Mouse (Mus musculus): ENCODE results near the gene Stk31. TPM values are rescaled to one million over a fixed set of nuclear protein-coding genes. Genes with fewer than 3 reads are reported as not detected.

The Stk31 gene
- polyA plus RNA-seq, 1 experiment: 3.4 TPM

DNA sequence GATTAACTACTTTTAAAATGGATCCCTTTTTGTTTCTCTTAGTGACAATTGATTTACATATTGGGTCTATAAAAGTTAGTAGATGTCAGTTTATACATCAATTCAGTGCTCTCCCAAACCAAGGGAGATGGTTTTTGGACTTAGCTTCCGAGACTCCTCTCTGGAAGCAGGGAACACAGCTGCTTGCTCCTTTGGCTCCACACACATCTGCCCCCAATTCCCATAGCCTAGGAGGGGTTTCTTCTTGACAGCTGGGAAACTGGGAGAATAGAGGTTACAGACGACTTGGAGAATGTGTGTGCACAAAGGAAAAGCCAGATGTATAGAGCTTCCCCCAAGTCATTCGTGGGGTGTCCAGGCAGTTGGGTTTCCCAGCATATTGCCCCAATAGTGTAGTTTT is 27.2 kb upstream of the Stk31 start:
- no peaks in the 10 kb centered on the region for H3K36me3 ChIP-seq (ENCODE audit: control insufficient read depth, insufficient read depth, low read length, poor library complexity, severe bottlenecking)
- no peaks in the 10 kb centered on the region for H3K4me1 ChIP-seq (ENCODE audit: control insufficient read depth, insufficient read depth, low read length)
- H3K9ac ChIP-seq (ENCODE audit: low read depth, poor library complexity, severe bottlenecking): peak overlapping the region; percentile 51
- TF ChIP-seq CTCF (IDR thresholded peaks at IDR 0.05; ENCODE audit: low read depth, low read length) (no peak), POLR2A (IDR thresholded peaks at IDR 0.05; ENCODE audit: insufficient read depth, low read length) (no peak), EP300 (IDR thresholded peaks at IDR 0.05; ENCODE audit: insufficient read depth, low read depth, low read length) (no peak)
- H3K9me3 ChIP-seq (replicated peaks; ENCODE audit: control insufficient read depth, insufficient read depth, low read length, poor library complexity, severe bottlenecking): no peaks in the 10 kb centered on the region
- H3K27ac ChIP-seq (ENCODE audit: insufficient read depth, low read length): no peak overlapping the region
- peak overlapping the region; percentile 24; the same call in 1 of the 2 replicates for H3K4me3 ChIP-seq (ENCODE audit: low read depth, low read length)
- H3K27me3 ChIP-seq (ENCODE audit: control insufficient read depth, insufficient read depth, low read length, poor library complexity, severe bottlenecking): no peaks in the 10 kb centered on the region

DNA sequence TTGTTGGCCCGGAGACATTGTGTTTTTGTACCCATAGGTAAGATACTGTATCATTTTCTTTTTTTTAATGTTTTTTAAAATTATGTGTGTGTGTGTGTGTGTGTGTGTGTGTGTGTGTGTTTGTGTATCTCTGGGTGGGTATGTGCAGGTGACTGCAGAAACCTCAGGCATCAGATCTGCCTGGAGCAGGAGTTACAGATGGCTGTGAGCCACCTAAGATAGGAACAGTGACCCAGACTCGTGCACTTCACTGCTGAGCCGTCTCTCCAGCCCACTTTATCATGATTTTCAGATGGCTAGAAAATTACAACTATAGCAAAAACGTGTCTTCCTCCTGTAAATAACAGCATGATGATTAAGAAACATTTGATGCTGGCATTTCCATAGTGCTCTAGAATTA is 22.7 kb upstream of the Stk31 start:
- Histone ChIP-seq H3K9ac (ENCODE audit: low read depth, poor library complexity, severe bottlenecking) (no peak overlapping the region), H3K4me3 (ENCODE audit: low read depth, low read length) (no peak overlapping the region)

DNA sequence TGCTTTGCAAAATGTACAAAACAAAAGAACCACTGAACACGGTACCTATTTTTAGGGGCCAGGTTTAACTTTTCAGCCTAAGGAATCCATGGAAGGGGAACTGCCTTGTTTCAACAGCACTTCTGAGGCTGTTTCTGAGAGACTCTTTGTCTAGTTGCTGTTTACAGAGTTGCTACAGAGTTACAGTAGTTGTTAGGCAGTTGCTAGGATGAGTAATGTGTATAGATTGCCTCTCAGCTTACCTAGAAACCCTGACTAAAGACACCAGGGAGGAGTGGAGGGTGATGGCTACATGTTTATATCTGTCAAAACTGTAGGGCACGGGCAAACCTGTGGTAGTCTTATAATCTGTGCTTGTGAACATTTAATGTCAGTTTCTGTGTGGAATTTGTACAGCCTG is 21.5 kb upstream of the Stk31 start:
- no peaks in the 10 kb centered on the region for H3K4me1 ChIP-seq (ENCODE audit: control insufficient read depth, insufficient read depth, low read length)
- no peak overlapping the region for H3K27ac ChIP-seq (ENCODE audit: insufficient read depth, low read length)
- H3K9ac ChIP-seq (ENCODE audit: low read depth, poor library complexity, severe bottlenecking): no peak overlapping the region
- H3K4me3 ChIP-seq (ENCODE audit: low read depth, low read length): no peak overlapping the region
- H3K36me3 ChIP-seq (ENCODE audit: control insufficient read depth, insufficient read depth, low read length, poor library complexity, severe bottlenecking): no peaks in the 10 kb centered on the region
- no peak for TF ChIP-seq EP300 (IDR thresholded peaks at IDR 0.05; ENCODE audit: insufficient read depth, low read depth, low read length)
- no peak for TF ChIP-seq POLR2A (IDR thresholded peaks at IDR 0.05; ENCODE audit: insufficient read depth, low read length)
- no peak for TF ChIP-seq CTCF (IDR thresholded peaks at IDR 0.05; ENCODE audit: low read depth, low read length)
- H3K9me3 ChIP-seq (replicated peaks; ENCODE audit: control insufficient read depth, insufficient read depth, low read length, poor library complexity, severe bottlenecking): no peaks in the 10 kb centered on the region
- H3K27me3 ChIP-seq (ENCODE audit: control insufficient read depth, insufficient read depth, low read length, poor library complexity, severe bottlenecking): no peaks in the 10 kb centered on the region; the same call in 1 of the 2 replicates

More for the DNA sequence above, 22.7 kb upstream of the Stk31 start:
- Histone ChIP-seq H3K27me3 (ENCODE audit: control insufficient read depth, insufficient read depth, low read length, poor library complexity, severe bottlenecking) (no peaks in the 10 kb centered on the region; the same call in 1 of the 2 replicates), H3K36me3 (ENCODE audit: control insufficient read depth, insufficient read depth, low read length, poor library complexity, severe bottlenecking) (no peaks in the 10 kb centered on the region), H3K27ac (ENCODE audit: insufficient read depth, low read length) (no peak overlapping the region), H3K4me1 (ENCODE audit: control insufficient read depth, insufficient read depth, low read length) (no peaks in the 10 kb centered on the region), H3K9me3 (replicated peaks; ENCODE audit: control insufficient read depth, insufficient read depth, low read length, poor library complexity, severe bottlenecking) (no peaks in the 10 kb centered on the region)
- no peak for TF ChIP-seq POLR2A (IDR thresholded peaks at IDR 0.05; ENCODE audit: insufficient read depth, low read length)
- no peak for TF ChIP-seq CTCF (IDR thresholded peaks at IDR 0.05; ENCODE audit: low read depth, low read length)
- no peak for TF ChIP-seq EP300 (IDR thresholded peaks at IDR 0.05; ENCODE audit: insufficient read depth, low read depth, low read length)

DNA sequence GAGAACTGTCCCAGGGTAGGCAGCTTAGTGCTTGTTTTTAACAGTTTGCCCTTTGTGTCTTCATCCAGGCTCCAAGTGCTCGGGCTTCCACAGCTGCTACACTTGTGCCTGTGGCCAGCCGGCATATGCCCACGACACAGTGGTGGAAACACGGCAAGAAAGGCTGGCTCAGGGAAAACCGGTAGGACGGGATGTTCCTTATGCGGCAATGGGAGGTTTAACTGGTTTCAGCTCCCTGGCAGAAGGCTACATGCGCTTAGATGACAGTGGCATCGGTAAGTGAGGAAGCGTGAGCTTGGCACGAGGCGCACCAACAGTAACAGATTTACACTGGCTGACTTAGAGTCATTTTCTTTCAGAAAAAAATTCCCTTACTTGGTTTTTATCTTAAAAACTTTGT is 17.1 kb upstream of the Stk31 start:
- no peaks in the 10 kb centered on the region for H3K9me3 ChIP-seq (replicated peaks; ENCODE audit: control insufficient read depth, insufficient read depth, low read length, poor library complexity, severe bottlenecking)
- no peak for TF ChIP-seq POLR2A (IDR thresholded peaks at IDR 0.05; ENCODE audit: insufficient read depth, low read length)
- no peak for TF ChIP-seq CTCF (IDR thresholded peaks at IDR 0.05; ENCODE audit: low read depth, low read length)
- H3K27me3 ChIP-seq (ENCODE audit: control insufficient read depth, insufficient read depth, low read length, poor library complexity, severe bottlenecking): no peaks in the 10 kb centered on the region; the same call in 1 of the 2 replicates
- no peak overlapping the region for H3K4me3 ChIP-seq (ENCODE audit: low read depth, low read length)
- H3K27ac ChIP-seq (ENCODE audit: insufficient read depth, low read length): no peak overlapping the region
- H3K9ac ChIP-seq (ENCODE audit: low read depth, poor library complexity, severe bottlenecking): no peak overlapping the region
- no peaks in the 10 kb centered on the region for H3K4me1 ChIP-seq (ENCODE audit: control insufficient read depth, insufficient read depth, low read length)
- peaks cover 2% of the 10 kb centered on the region; the same call in 1 of the 2 replicates for H3K36me3 ChIP-seq (ENCODE audit: control insufficient read depth, insufficient read depth, low read length, poor library complexity, severe bottlenecking)

DNA sequence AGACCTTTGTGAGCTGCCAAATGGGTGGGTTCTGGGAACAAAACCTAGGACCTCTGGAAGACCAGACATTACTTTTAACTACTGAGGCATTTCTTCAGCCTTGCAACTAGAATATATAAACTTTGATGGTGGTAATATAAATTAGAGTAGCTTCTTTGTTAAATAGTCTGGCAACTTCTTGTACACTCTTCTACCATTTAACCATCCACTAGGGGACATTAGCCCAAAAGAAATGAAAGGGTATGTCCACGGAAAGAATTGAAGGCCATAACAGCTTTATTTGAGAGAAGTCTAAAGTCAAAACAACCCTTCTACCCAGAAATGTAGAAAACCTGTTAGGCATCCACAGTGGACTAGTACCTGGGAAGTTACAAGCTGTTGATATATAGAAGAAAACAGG is 1.1 kb upstream of the Stk31 start:
- Histone ChIP-seq H3K9me3 (replicated peaks; ENCODE audit: control insufficient read depth, insufficient read depth, low read length, poor library complexity, severe bottlenecking) (no peaks in the 10 kb centered on the region), H3K36me3 (ENCODE audit: control insufficient read depth, insufficient read depth, low read length, poor library complexity, severe bottlenecking) (no peaks in the 10 kb centered on the region), H3K4me1 (ENCODE audit: control insufficient read depth, insufficient read depth, low read length) (no peaks in the 10 kb centered on the region), H3K27me3 (ENCODE audit: control insufficient read depth, insufficient read depth, low read length, poor library complexity, severe bottlenecking) (no peaks in the 10 kb centered on the region; the same call in 1 of the 2 replicates), H3K27ac (ENCODE audit: insufficient read depth, low read length) (no peak overlapping the region), H3K9ac (ENCODE audit: low read depth, poor library complexity, severe bottlenecking) (no peak overlapping the region), H3K4me3 (ENCODE audit: low read depth, low read length) (no peak overlapping the region)
- TF ChIP-seq POLR2A (IDR thresholded peaks at IDR 0.05; ENCODE audit: insufficient read depth, low read length) (no peak), EP300 (IDR thresholded peaks at IDR 0.05; ENCODE audit: insufficient read depth, low read depth, low read length) (no peak), CTCF (IDR thresholded peaks at IDR 0.05; ENCODE audit: low read depth, low read length) (no peak)

DNA sequence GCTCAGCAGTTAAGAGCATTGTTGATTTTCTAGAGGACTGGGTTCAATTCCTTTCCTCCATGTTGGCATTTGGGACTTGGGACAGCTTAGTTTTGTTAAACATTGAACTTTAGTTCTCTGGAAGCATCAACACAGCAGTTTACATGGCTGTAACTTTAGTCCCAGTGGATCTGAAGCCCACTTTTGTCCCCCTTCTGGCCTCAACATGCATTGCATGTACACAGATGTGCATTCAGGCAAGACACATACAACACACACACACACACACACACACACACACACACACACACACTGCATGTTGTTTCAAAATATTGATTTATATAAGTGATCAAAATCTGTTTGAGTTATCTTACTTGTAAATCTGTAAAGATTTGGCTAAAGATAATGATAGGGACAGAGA is 2.1 kb downstream of the Stk31 start:
- H3K9me3 ChIP-seq (replicated peaks; ENCODE audit: control insufficient read depth, insufficient read depth, low read length, poor library complexity, severe bottlenecking): no peaks in the 10 kb centered on the region
- no peaks in the 10 kb centered on the region for H3K36me3 ChIP-seq (ENCODE audit: control insufficient read depth, insufficient read depth, low read length, poor library complexity, severe bottlenecking)
- H3K4me3 ChIP-seq (ENCODE audit: low read depth, low read length): no peak overlapping the region
- H3K27me3 ChIP-seq (ENCODE audit: control insufficient read depth, insufficient read depth, low read length, poor library complexity, severe bottlenecking): no peaks in the 10 kb centered on the region; the same call in 1 of the 2 replicates
- no peak overlapping the region for H3K27ac ChIP-seq (ENCODE audit: insufficient read depth, low read length)
- H3K9ac ChIP-seq (ENCODE audit: low read depth, poor library complexity, severe bottlenecking): no peak overlapping the region
- TF ChIP-seq EP300 (IDR thresholded peaks at IDR 0.05; ENCODE audit: insufficient read depth, low read depth, low read length) (no peak), POLR2A (IDR thresholded peaks at IDR 0.05; ENCODE audit: insufficient read depth, low read length) (no peak), CTCF (IDR thresholded peaks at IDR 0.05; ENCODE audit: low read depth, low read length) (no peak)
- no peaks in the 10 kb centered on the region for H3K4me1 ChIP-seq (ENCODE audit: control insufficient read depth, insufficient read depth, low read length)

Data from ES-Bruce4 (cell line).